Mouse (Mus musculus) cerebellum, adult 2 months (tissue): ENCODE measurements around the gene Ezh1. TPM values are rescaled to one million over a fixed set of nuclear protein-coding genes. Genes with fewer than 3 reads are reported as not detected.

ENCODE experiments used
- DNase-seq, 2 experiments: peaks; one replicate each; pipeline ENCODE4 v3.0.0; 2021
- H3K27ac ChIP-seq: fragments of 200-500 bp; 2 replicates; pipeline ENCODE4 v1.5.1; 2012; ENCODE audit warnings: low read length, control low read depth, inconsistent platforms; ENCODE audit not compliant: insufficient read depth
- H3K27me3 ChIP-seq: fragments of 200-500 bp; 2 replicates; pipeline ENCODE4 v1.6.1; 2012; ENCODE audit warnings: inconsistent platforms, mild to moderate bottlenecking, low read length, moderate library complexity; ENCODE audit not compliant: control insufficient read depth, insufficient read depth
- H3K4me1 ChIP-seq: fragments of 200-500 bp; 2 replicates; pipeline ENCODE4 v1.6.1; 2011; ENCODE audit warnings: low read length; ENCODE audit not compliant: control insufficient read depth, insufficient read depth
- H3K4me3 ChIP-seq: fragments of 200-500 bp; replicated peaks from 2 replicates; pipeline ENCODE3; 2011; ENCODE audit warnings: mild to moderate bottlenecking, low read depth, low read length, control low read depth; ENCODE audit not compliant: insufficient read depth
- CTCF ChIP-seq: fragments of 200-500 bp; IDR thresholded peaks from 2 replicates; pipeline ENCODE4 v1.5.1; 2011; ENCODE audit warnings: low read depth, mild to moderate bottlenecking, control low read depth, low read length, moderate library complexity, borderline replicate concordance; ENCODE audit not compliant: insufficient read depth
- POLR2A ChIP-seq: fragments of 200-500 bp; IDR thresholded peaks from 2 replicates; pipeline ENCODE4 v1.6.1; 2011; ENCODE audit warnings: low read length, control low read depth, borderline replicate concordance; ENCODE audit not compliant: insufficient read depth
- WGBS: fragments of 180-500 bp; shearing (Covaris S2); methylation state at CpG from one replicate; pipeline ENCODE4 v1.1.7; 2018; 5-methylcytosine and 5-hydroxymethylcytosine counted together
- polyA plus RNA-seq: library from polyadenylated mRNA; depleted of rRNA; stranded (reverse); fragments of >200 nt; gene quantifications from 2 replicates; pipeline ENCODE4 v1.2.3, GENCODE M21; 2012

The Ezh1 gene
- polyA plus RNA-seq, 1 experiment = 64.4 TPM

- no peak overlapping the region for H3K27ac ChIP-seq
- no peaks in the 10 kb centered on the region for H3K27me3 ChIP-seq
- H3K4me1 ChIP-seq = peaks cover 76% of the 10 kb centered on the region
- TF ChIP-seq POLR2A (no peak), CTCF (no peak)
- peak; percentile 16 to 30 for DNase-seq
- WGBS = 81% methylated on average over 4 of the region's 4 CpGs
- H3K4me3 ChIP-seq = no peak overlapping the region
These were observed 40.8 kb downstream of the Ezh1 start for GRCm38 (mm10) chr11:101185441-101185840.

- Histone ChIP-seq H3K4me3 (no peak overlapping the region), H3K4me1 (peaks cover 75% of the 10 kb centered on the region), H3K27ac (no peak overlapping the region), H3K27me3 (no peaks in the 10 kb centered on the region)
- 70% methylated on average over 12 of the region's 12 CpGs for WGBS
- TF ChIP-seq CTCF (no peak), POLR2A (no peak)
- DNase-seq = peak in 1 of 2 experiments; percentile 26
These were observed 41.3 kb downstream of the Ezh1 start for GRCm38 (mm10) chr11:101184984-101185383.

GRCm38 (mm10) chr11:101182771-101183517 lies 43.3 kb downstream of the Ezh1 start:
- Histone ChIP-seq H3K4me1 (peaks cover 66% of the 10 kb centered on the region), H3K27me3 (no peaks in the 10 kb centered on the region), H3K4me3 (no peak overlapping the region), H3K27ac (peak overlapping the region; percentile 74)
- peak in 1 of 2 experiments; percentile 56 for DNase-seq
- WGBS = 10% methylated on average over 14 of the region's 14 CpGs
- TF ChIP-seq CTCF (no peak), POLR2A (no peak)

DNA sequence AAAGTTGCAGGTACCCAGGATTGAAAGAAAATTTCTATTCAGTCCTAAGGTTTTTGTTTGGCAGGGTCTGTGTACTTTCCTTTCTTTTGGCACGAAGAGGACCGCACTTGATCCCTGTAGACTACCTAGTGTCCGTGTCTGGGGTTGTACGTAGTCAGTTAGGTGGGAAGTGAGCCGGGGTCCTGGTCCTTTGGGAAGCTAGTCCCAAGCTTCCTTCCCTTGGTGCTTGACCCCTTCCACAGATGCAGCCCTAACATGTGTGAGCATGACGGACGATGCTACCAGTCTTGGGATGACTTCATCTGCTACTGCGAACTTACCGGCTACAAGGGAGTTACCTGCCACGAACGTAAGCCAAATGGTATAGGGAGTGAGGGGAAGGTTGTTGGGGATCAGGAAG lies 44.3 kb downstream of the Ezh1 start:
- 85% methylated on average over 11 of the region's 11 CpGs for WGBS
- no peaks in the 10 kb centered on the region for H3K27me3 ChIP-seq
- no peak for TF ChIP-seq POLR2A
- TF ChIP-seq CTCF = no peak
- no peak for DNase-seq
- H3K27ac ChIP-seq = no peak overlapping the region
- no peak overlapping the region for H3K4me3 ChIP-seq
- peaks cover 58% of the 10 kb centered on the region for H3K4me1 ChIP-seq

DNA sequence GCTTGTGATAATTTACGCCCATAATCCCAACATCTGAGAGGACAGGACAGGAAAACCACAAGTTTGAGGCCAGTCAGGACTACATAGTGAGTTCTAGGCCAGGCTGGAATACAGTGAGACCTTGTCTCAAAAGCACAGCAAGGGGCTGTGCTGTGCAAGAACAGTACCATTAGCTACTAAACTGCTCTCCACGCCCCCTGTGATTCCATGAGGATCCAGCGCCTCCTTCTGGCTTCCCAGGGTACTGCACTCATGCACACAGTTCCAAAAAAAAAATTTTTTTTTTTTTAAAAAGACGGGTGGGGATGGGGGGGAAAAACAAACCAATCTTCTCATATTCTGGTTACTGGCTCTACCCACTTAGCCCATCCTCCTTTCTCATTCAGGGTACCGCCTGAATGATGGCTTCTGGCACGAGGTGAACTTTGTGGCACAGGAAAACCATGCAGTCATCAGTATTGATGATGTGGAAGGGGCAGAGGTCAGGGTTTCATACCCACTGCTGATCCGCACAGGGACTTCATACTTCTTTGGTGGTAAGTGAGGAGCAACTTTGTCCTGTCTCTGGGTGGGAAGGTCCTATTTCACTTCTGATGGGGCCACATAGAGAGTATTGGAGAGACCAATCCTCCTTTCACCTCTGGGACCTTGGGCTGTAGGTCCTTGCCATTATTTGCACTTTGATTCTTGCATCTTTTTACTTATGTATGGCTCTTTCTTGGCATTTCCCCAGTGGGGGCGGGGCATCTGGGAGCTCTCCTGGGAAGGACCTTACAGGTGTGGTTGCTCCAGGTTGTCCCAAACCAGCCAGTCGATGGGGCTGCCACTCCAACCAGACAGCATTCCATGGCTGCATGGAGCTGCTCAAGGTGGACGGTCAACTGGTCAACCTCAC lies 45.2 kb downstream of the Ezh1 start:
- peak; percentile 70 to 78 for DNase-seq
- WGBS = 44% methylated on average over 10 of the region's 10 CpGs

GRCm38 (mm10) chr11:101180261-101180660 lies 46.0 kb downstream of the Ezh1 start:
- Histone ChIP-seq H3K27me3 (no peaks in the 10 kb centered on the region), H3K4me1 (peaks cover 51% of the 10 kb centered on the region), H3K4me3 (no peak overlapping the region), H3K27ac (no peak overlapping the region)
- no peak for TF ChIP-seq CTCF
- no peak for TF ChIP-seq POLR2A
- 62% methylated on average over 17 of the region's 17 CpGs for WGBS
- DNase-seq = no peak

More for the DNA sequence above, 45.2 kb downstream of the Ezh1 start:
- Histone ChIP-seq H3K27me3 (no peaks in the 10 kb centered on the region), H3K4me1 (peaks cover 54% of the 10 kb centered on the region), H3K4me3 (no peak overlapping the region), H3K27ac (no peak overlapping the region)
- no peak for TF ChIP-seq POLR2A
- peak; percentile 79 for TF ChIP-seq CTCF

- peak; percentile 70 to 75 for DNase-seq
- Histone ChIP-seq H3K4me1 (peaks cover 46% of the 10 kb centered on the region), H3K27me3 (no peaks in the 10 kb centered on the region), H3K27ac (0 out of 2 replicates have a peak overlapping the region, but pooled peaks have one; percentile 16), H3K4me3 (peak overlapping the region; percentile 45)
- TF ChIP-seq POLR2A = 0 out of 2 replicates have a peak, but pooled peaks have one; percentile 8
- TF ChIP-seq CTCF = no peak
- WGBS = 20% methylated on average over 15 of the region's 15 CpGs
These were observed 47.0 kb downstream of the Ezh1 start for GRCm38 (mm10) chr11:101179306-101179705.
